Mouse (Mus musculus): Measurements from ENCODE around the gene Aldh1a1. TPM values are rescaled to one million over a fixed set of nuclear protein-coding genes. Genes with fewer than 3 reads are reported as not detected.
"Not testable (repeated sequence)": the region's sequence is repeated elsewhere in the genome, so short reads cannot be mapped to it uniquely, and the experiment has no call there.

Gene Aldh1a1
- polyA plus RNA-seq, 1 experiment: 0.02 TPM

GRCm38 (mm10) chr19:20623416-20623815 is 130.9 kb downstream of the Aldh1a1 start:
- H3K27me3 ChIP-seq (ENCODE audit: control insufficient read depth, insufficient read depth, insufficient read length): no peaks in the 10 kb centered on the region
- no peaks in the 10 kb centered on the region for H3K36me3 ChIP-seq (ENCODE audit: control insufficient read depth, insufficient read depth)
- H3K4me3 ChIP-seq (ENCODE audit: insufficient read depth, poor library complexity, severe bottlenecking): no peak overlapping the region
- H3ac ChIP-seq (ENCODE audit: control insufficient read depth, insufficient read length, low read depth): no peak overlapping the region
- no peaks in the 10 kb centered on the region for H3K79me2 ChIP-seq (ENCODE audit: control insufficient read depth, insufficient read depth)
- H3K79me3 ChIP-seq (ENCODE audit: low read depth): no peaks in the 10 kb centered on the region
- no peak for TF ChIP-seq MAX (IDR thresholded peaks at IDR 0.05)
- TF ChIP-seq CEBPB (IDR thresholded peaks at IDR 0.05; ENCODE audit: low read depth): no peak
- no peak for TF ChIP-seq FOSL1 (IDR thresholded peaks at IDR 0.05; ENCODE audit: insufficient read depth, low read length, poor library complexity, severe bottlenecking)
- no peak for TF ChIP-seq MYOG (IDR thresholded peaks at IDR 0.05; ENCODE audit: control insufficient read depth, extremely low read depth, insufficient read length)
- TF ChIP-seq CTCF (IDR thresholded peaks at IDR 0.05; ENCODE audit: control insufficient read depth, insufficient read depth, insufficient read length): no peak
- no peak for TF ChIP-seq USF1 (IDR thresholded peaks at IDR 0.05; ENCODE audit: low read depth)
- TF ChIP-seq MYOD1 (IDR thresholded peaks at IDR 0.05; ENCODE audit: control insufficient read depth, insufficient read length, low read depth): no peak

- no peak overlapping the region for H3K4me3 ChIP-seq (ENCODE audit: insufficient read depth, poor library complexity, severe bottlenecking)
- H3K36me3 ChIP-seq (ENCODE audit: control insufficient read depth, insufficient read depth): no peaks in the 10 kb centered on the region
- H3ac ChIP-seq (ENCODE audit: control insufficient read depth, insufficient read length, low read depth): no peak overlapping the region
- no peak for TF ChIP-seq CEBPB (IDR thresholded peaks at IDR 0.05; ENCODE audit: low read depth)
- no peaks in the 10 kb centered on the region for H3K79me3 ChIP-seq (ENCODE audit: low read depth)
- H3K27me3 ChIP-seq (ENCODE audit: control insufficient read depth, insufficient read depth, insufficient read length): no peaks in the 10 kb centered on the region
- H3K79me2 ChIP-seq (ENCODE audit: control insufficient read depth, insufficient read depth): no peaks in the 10 kb centered on the region
These were observed 138.5 kb downstream of the Aldh1a1 start for GRCm38 (mm10) chr19:20631020-20631419.

- no peak for TF ChIP-seq CTCF (IDR thresholded peaks at IDR 0.05; ENCODE audit: control insufficient read depth, insufficient read depth, insufficient read length)
- no peak for TF ChIP-seq CEBPB (IDR thresholded peaks at IDR 0.05; ENCODE audit: low read depth)
- no peak for TF ChIP-seq MYOG (IDR thresholded peaks at IDR 0.05; ENCODE audit: control insufficient read depth, extremely low read depth, insufficient read length)
- TF ChIP-seq MYOD1 (IDR thresholded peaks at IDR 0.05; ENCODE audit: control insufficient read depth, insufficient read length, low read depth): no peak
- no peak for TF ChIP-seq FOSL1 (IDR thresholded peaks at IDR 0.05; ENCODE audit: insufficient read depth, low read length, poor library complexity, severe bottlenecking)
- no peak for TF ChIP-seq USF1 (IDR thresholded peaks at IDR 0.05; ENCODE audit: low read depth)
- no peak for TF ChIP-seq MAX (IDR thresholded peaks at IDR 0.05)
- H3K79me2 ChIP-seq (ENCODE audit: control insufficient read depth, insufficient read depth): no peaks in the 10 kb centered on the region
- no peak overlapping the region for H3K4me3 ChIP-seq (ENCODE audit: insufficient read depth, poor library complexity, severe bottlenecking)
- no peaks in the 10 kb centered on the region for H3K36me3 ChIP-seq (ENCODE audit: control insufficient read depth, insufficient read depth)
- H3ac ChIP-seq (ENCODE audit: control insufficient read depth, insufficient read length, low read depth): no peak overlapping the region
- no peaks in the 10 kb centered on the region for H3K27me3 ChIP-seq (ENCODE audit: control insufficient read depth, insufficient read depth, insufficient read length)
- H3K79me3 ChIP-seq (ENCODE audit: low read depth): no peaks in the 10 kb centered on the region
These were observed 141.6 kb downstream of the Aldh1a1 start for GRCm38 (mm10) chr19:20633876-20634691.

GRCm38 (mm10) chr19:20644346-20644745 is 151.8 kb downstream of the Aldh1a1 start:
- no peak for TF ChIP-seq MAX (IDR thresholded peaks at IDR 0.05)
- TF ChIP-seq FOSL1 (IDR thresholded peaks at IDR 0.05; ENCODE audit: insufficient read depth, low read length, poor library complexity, severe bottlenecking): no peak
- no peak for TF ChIP-seq USF1 (IDR thresholded peaks at IDR 0.05; ENCODE audit: low read depth)
- TF ChIP-seq CTCF (IDR thresholded peaks at IDR 0.05; ENCODE audit: control insufficient read depth, insufficient read depth, insufficient read length): no peak
- TF ChIP-seq CEBPB (IDR thresholded peaks at IDR 0.05; ENCODE audit: low read depth): no peak
- no peak for TF ChIP-seq MYOD1 (IDR thresholded peaks at IDR 0.05; ENCODE audit: control insufficient read depth, insufficient read length, low read depth)
- TF ChIP-seq MYOG (IDR thresholded peaks at IDR 0.05; ENCODE audit: control insufficient read depth, extremely low read depth, insufficient read length): no peak
- H3ac ChIP-seq (ENCODE audit: control insufficient read depth, insufficient read length, low read depth): no peak overlapping the region

GRCm38 (mm10) chr19:20647496-20647895 is 155.0 kb downstream of the Aldh1a1 start:
- not testable (repeated sequence) for H3K36me3 ChIP-seq (ENCODE audit: control insufficient read depth, insufficient read depth); H3K79me2 ChIP-seq (ENCODE audit: control insufficient read depth, insufficient read depth); H3K79me3 ChIP-seq (ENCODE audit: low read depth); H3K27me3 ChIP-seq (ENCODE audit: control insufficient read depth, insufficient read depth, insufficient read length); H3K4me3 ChIP-seq (ENCODE audit: insufficient read depth, poor library complexity, severe bottlenecking); H3ac ChIP-seq (ENCODE audit: control insufficient read depth, insufficient read length, low read depth)

More at GRCm38 (mm10) chr19:20644346-20644745, 151.8 kb downstream of the Aldh1a1 start:
- H3K4me3 ChIP-seq (ENCODE audit: insufficient read depth, poor library complexity, severe bottlenecking): no peak overlapping the region
- H3K27me3 ChIP-seq (ENCODE audit: control insufficient read depth, insufficient read depth, insufficient read length): peaks cover 3% of the 10 kb centered on the region
- H3K79me2 ChIP-seq (ENCODE audit: control insufficient read depth, insufficient read depth): no peaks in the 10 kb centered on the region
- H3K36me3 ChIP-seq (ENCODE audit: control insufficient read depth, insufficient read depth): no peaks in the 10 kb centered on the region
- no peaks in the 10 kb centered on the region for H3K79me3 ChIP-seq (ENCODE audit: low read depth)

GRCm38 (mm10) chr19:20650008-20650407 is 157.5 kb downstream of the Aldh1a1 start:
- Histone ChIP-seq H3K79me3 (ENCODE audit: low read depth) (no peaks in the 10 kb centered on the region), H3K36me3 (ENCODE audit: control insufficient read depth, insufficient read depth) (no peaks in the 10 kb centered on the region), H3K79me2 (ENCODE audit: control insufficient read depth, insufficient read depth) (no peaks in the 10 kb centered on the region), H3K4me3 (ENCODE audit: insufficient read depth, poor library complexity, severe bottlenecking) (no peak overlapping the region), H3ac (ENCODE audit: control insufficient read depth, insufficient read length, low read depth) (no peak overlapping the region), H3K27me3 (ENCODE audit: control insufficient read depth, insufficient read depth, insufficient read length) (no peaks in the 10 kb centered on the region)
- TF ChIP-seq MYOG (IDR thresholded peaks at IDR 0.05; ENCODE audit: control insufficient read depth, extremely low read depth, insufficient read length) (no peak), FOSL1 (IDR thresholded peaks at IDR 0.05; ENCODE audit: insufficient read depth, low read length, poor library complexity, severe bottlenecking) (no peak), MYOD1 (IDR thresholded peaks at IDR 0.05; ENCODE audit: control insufficient read depth, insufficient read length, low read depth) (no peak), CTCF (IDR thresholded peaks at IDR 0.05; ENCODE audit: control insufficient read depth, insufficient read depth, insufficient read length) (no peak), CEBPB (IDR thresholded peaks at IDR 0.05; ENCODE audit: low read depth) (no peak), MAX (IDR thresholded peaks at IDR 0.05) (no peak), USF1 (IDR thresholded peaks at IDR 0.05; ENCODE audit: low read depth) (no peak)

Data from C2C12 (cell line).